Mouse (Mus musculus) kidney, adult 11 months (tissue): ENCODE data around the gene Gm20388.
"Not testable (repeated sequence)": the region's sequence is repeated elsewhere in the genome, so short reads cannot be mapped to it uniquely, and the experiment has no call there.

Experiments used
- DNase-seq: peaks from one replicate; pipeline ENCODE4 v3.0.0; 2022

The Gm20388 gene

GRCm38 (mm10) chr8:123077213-123077612 is 3166.6 kb downstream of the Gm20388 start:
- DNase-seq = no peak

- DNase-seq = no peak
Measured at GRCm38 (mm10) chr8:123082993-123083392, 3172.4 kb downstream of the Gm20388 start.

- no peak for DNase-seq
Measured at GRCm38 (mm10) chr8:123083610-123084009, 3173.0 kb downstream of the Gm20388 start.

- DNase-seq = peak; percentile 34
Measured at GRCm38 (mm10) chr8:123087289-123087688, 3176.6 kb downstream of the Gm20388 start.

- no peak for DNase-seq
Measured at GRCm38 (mm10) chr8:123097216-123097615, 3186.6 kb downstream of the Gm20388 start.

GRCm38 (mm10) chr8:123097786-123098584 is 3187.3 kb downstream of the Gm20388 start:
- DNase-seq = no peak

GRCm38 (mm10) chr8:123100288-123100687 is 3189.6 kb downstream of the Gm20388 start:
- no peak for DNase-seq

GRCm38 (mm10) chr8:123101244-123101643 is 3190.6 kb downstream of the Gm20388 start:
- DNase-seq = no peak

GRCm38 (mm10) chr8:123101735-123102685 is 3191.4 kb downstream of the Gm20388 start, which contains the start of gene Rpl13:
Rpl13 (plus strand) TSS chr8:123102350.
- peak; percentile 96 for DNase-seq

- DNase-seq = not testable (repeated sequence)
Measured at GRCm38 (mm10) chr8:123102855-123103254, 3192.2 kb downstream of the Gm20388 start.

- DNase-seq = no peak
Measured at GRCm38 (mm10) chr8:123103285-123103684, 3192.6 kb downstream of the Gm20388 start.

GRCm38 (mm10) chr8:123104046-123104767 is 3193.6 kb downstream of the Gm20388 start:
- DNase-seq = no peak

- DNase-seq = no peak
Measured at GRCm38 (mm10) chr8:123105553-123106326, 3195.1 kb downstream of the Gm20388 start.

GRCm38 (mm10) chr8:123106531-123106930 is 3195.9 kb downstream of the Gm20388 start:
- no peak for DNase-seq

GRCm38 (mm10) chr8:123108010-123108409 is 3197.4 kb downstream of the Gm20388 start:
- no peak for DNase-seq

GRCm38 (mm10) chr8:123108953-123109352 is 3198.3 kb downstream of the Gm20388 start:
- no peak for DNase-seq

GRCm38 (mm10) chr8:123110649-123111048 is 3200.0 kb downstream of the Gm20388 start:
- DNase-seq = no peak

GRCm38 (mm10) chr8:123112892-123113291 is 3202.3 kb downstream of the Gm20388 start:
- DNase-seq = no peak

GRCm38 (mm10) chr8:123113908-123114469 is 3203.3 kb downstream of the Gm20388 start:
- DNase-seq = no peak

GRCm38 (mm10) chr8:123114644-123115043 is 3204.0 kb downstream of the Gm20388 start:
- no peak for DNase-seq

GRCm38 (mm10) chr8:123117127-123117731 is 3206.6 kb downstream of the Gm20388 start, which contains the start of gene Cpne7:
Cpne7 (plus strand) TSS chr8:123117374.
- DNase-seq = no peak
